Mouse (Mus musculus): Measurements from ENCODE around the gene Col4a2.

DNA sequence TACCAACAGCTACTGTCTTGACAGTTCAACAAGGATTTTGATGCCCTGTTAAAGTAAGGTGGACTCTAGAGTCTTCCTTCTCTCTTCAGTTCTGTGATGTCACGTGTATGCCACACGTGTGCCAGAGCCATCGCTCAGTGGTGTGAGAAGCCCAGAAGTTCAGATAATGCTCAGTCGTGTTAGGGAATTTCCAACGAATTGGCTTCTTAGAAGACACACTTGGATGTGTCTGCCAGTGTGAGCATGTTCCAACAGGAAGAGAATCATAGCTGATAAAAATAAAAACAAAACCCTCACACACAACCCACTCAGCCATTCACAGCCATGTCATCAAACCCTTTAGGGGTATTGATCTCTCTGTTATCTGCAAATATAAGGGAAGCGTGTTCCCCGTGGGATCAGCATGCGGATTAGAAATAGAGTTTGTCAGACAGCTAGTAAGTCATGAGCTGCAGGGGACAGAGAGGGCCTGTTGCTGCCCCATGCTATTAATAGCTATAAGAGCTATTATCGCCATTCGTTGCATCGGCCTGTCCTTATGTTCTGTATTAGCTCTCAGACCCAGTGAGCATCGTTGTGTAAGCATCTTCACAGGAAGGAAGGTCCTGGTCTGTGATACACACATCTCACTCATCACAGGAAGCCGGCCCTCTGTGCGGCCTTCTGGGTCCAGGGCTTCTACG is 61.2 kb downstream of the Col4a2 start:
- TF ChIP-seq CTCF (IDR thresholded peaks at IDR 0.05; ENCODE audit: extremely low read depth, insufficient read depth, low read length) (no peak), POLR2A (IDR thresholded peaks at IDR 0.05; ENCODE audit: extremely low read depth, insufficient read depth, low read length) (no peak)
